Mouse (Mus musculus) stomach, embryonic 15.5 days (tissue): ENCODE results near the gene Naa11. TPM values are rescaled to one million over a fixed set of nuclear protein-coding genes. Genes with fewer than 3 reads are reported as not detected.

Source experiments
- ATAC-seq: fragments of 200-750 bp; cut with Nextera tagmentation; 2 replicates; pipeline ENCODE4 v1.8.0; 2017; ENCODE audit warnings: low read depth, moderate number of reproducible peaks, moderate TSS enrichment; ENCODE audit not compliant: insufficient read depth, low FRiP score
- H3K27ac ChIP-seq: fragments of 300-500 bp; sonication (generic); 2 replicates; pipeline ENCODE4 v1.5.1; 2015; ENCODE audit warnings: mild to moderate bottlenecking, inconsistent platforms
- H3K27me3 ChIP-seq: fragments of 300-500 bp; sonication (generic); replicated peaks from 2 replicates; pipeline ENCODE4 v1.6.1; 2015; ENCODE audit warnings: inconsistent platforms
- H3K36me3 ChIP-seq: fragments of 300-500 bp; sonication (generic); 2 replicates; pipeline ENCODE4 v1.6.1; 2015; ENCODE audit warnings: inconsistent platforms
- H3K4me1 ChIP-seq: fragments of 300-500 bp; sonication (generic); 2 replicates; pipeline ENCODE4 v1.6.1; 2015; ENCODE audit warnings: inconsistent platforms
- H3K4me2 ChIP-seq: fragments of 300-500 bp; sonication (generic); 2 replicates; pipeline ENCODE4 v1.6.1; 2015; ENCODE audit warnings: mild to moderate bottlenecking, inconsistent platforms
- H3K4me3 ChIP-seq: fragments of 300-500 bp; sonication (generic); replicated peaks from 2 replicates; pipeline ENCODE4 v1.5.1; 2015; ENCODE audit warnings: inconsistent platforms
- H3K9ac ChIP-seq: fragments of 300-500 bp; sonication (generic); 2 replicates; pipeline ENCODE4 v1.6.1; 2015; ENCODE audit warnings: inconsistent platforms
- H3K9me3 ChIP-seq: fragments of 300-500 bp; sonication (generic); 2 replicates; pipeline ENCODE4 v1.6.1; 2016; ENCODE audit warnings: inconsistent platforms
- WGBS: fragments of 180-500 bp; shearing (Covaris S2); methylation state at CpG from one replicate; pipeline ENCODE4 v1.1.7; 2015; 5-methylcytosine and 5-hydroxymethylcytosine counted together
- polyA plus RNA-seq: library from polyadenylated mRNA; unstranded; fragments of >200 nt; fragmentation: Nextera tagmentation; extraction: Ambion mirVana; gene quantifications from 2 replicates; pipeline ENCODE4 v1.2.1, GENCODE M21; 2015

Gene Naa11
- polyA plus RNA-seq, 1 experiment from 2014 or later = 0.06 TPM

DNA sequence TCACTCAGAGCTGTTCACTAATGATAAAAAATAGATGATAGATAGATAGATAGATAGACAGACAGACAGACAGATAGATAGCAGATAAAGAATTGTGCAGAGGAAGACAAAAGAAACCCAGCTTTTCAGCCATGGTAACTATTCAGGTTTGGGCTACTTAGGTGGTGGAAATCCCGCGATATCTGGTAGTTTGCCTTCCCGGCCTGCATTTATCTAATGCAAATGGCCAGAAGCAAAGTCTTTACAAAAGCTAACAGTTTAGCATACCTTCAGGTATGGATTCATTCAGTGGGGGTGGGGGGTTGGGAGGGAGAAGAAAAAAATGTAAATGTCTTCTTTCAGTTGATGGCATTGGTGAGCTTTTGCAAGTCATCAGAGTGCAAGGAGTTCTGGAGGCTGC, 48.0 kb downstream of the Naa11 start:
- WGBS = 80% methylated on average over 3 of the region's 3 CpGs

DNA sequence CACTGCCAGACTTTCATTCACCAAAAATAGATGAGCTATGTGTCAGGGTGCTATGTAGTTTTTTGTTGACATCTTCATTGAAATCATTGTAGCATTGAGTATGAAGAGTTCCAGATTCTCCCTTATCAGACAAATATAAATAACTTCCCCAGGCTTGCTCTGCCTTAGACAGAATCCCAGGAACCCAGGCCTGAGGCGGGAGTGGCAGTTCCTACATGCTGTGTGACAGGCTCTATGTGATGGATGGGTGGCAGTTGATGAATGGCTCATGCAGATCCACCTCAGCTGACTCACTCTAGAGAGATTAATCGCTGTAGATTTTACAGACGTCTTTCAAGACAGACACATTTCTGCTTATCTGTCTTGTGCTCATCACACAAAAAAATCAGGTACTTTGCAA, 57.4 kb downstream of the Naa11 start:
- Histone ChIP-seq H3K36me3 (no peaks in the 10 kb centered on the region), H3K27ac (no peak overlapping the region), H3K9ac (no peak overlapping the region), H3K4me3 (no peak overlapping the region), H3K4me2 (no peak overlapping the region), H3K4me1 (no peaks in the 10 kb centered on the region), H3K9me3 (no peaks in the 10 kb centered on the region), H3K27me3 (no peaks in the 10 kb centered on the region)
- no peak for ATAC-seq
- WGBS = 48% methylated on average over 3 of the region's 3 CpGs

More for the DNA sequence above, 48.0 kb downstream of the Naa11 start:
- Histone ChIP-seq H3K9me3 (no peaks in the 10 kb centered on the region), H3K4me3 (no peak overlapping the region), H3K36me3 (no peaks in the 10 kb centered on the region), H3K9ac (no peak overlapping the region), H3K4me1 (no peaks in the 10 kb centered on the region), H3K4me2 (no peak overlapping the region), H3K27me3 (no peaks in the 10 kb centered on the region), H3K27ac (no peak overlapping the region)
- ATAC-seq = no peak

Other genes with a start within 250 kb of the Naa11 start
- not detected in 2 replicates for gene Gk2, start 64.6 kb upstream of the Naa11 start, polyA plus RNA-seq